8 mouse cellular contexts compared by ENCODE assay signal in the genomic region with DNA sequence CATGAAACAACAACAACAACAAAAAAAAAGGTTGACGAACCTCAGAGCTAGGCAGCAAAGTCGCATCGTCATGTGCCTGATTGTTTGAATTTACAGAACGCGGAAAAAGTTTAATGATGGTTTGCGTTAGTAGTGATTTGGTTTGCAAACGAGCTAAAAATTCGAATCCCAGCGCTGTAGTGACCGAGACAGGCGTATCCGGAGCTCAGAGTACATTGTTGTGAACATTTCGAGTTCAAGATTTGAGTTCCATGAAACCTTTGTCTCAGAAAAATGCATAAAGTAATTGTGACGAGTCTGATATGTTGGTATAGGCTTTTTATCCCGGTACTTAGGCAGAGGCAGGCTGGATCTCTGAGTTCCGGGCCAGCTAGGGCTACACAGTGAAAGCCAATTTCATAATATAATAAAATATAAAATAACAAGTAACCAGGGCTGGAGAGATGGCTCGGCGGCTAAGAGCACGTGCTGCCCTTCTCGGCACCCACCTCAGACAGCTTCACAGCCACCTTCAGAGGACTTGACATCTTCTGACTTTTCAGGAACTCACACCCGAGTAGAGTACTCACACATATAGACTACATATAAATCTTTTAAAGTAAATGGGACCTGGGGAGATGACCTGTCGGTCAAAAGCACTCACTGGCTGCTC. TPM values are rescaled to one million over a fixed set of nuclear protein-coding genes. Genes with fewer than 3 reads are reported as not detected.
DNase-seq lines count a peak whose midpoint lies in the region; ATAC-seq lines count a peak whose summit lies in the region.

No protein-coding gene starts in this region.

- peaks cover 49% of the 10 kb centered on the region for H3K4me1 ChIP-seq in erythroblast, embryonic 14.5 days (ENCODE audit: control insufficient read depth)
- H3K4me1 ChIP-seq in forebrain, embryonic 12.5 days = peaks cover 40% of the 10 kb centered on the region
- peaks cover 57% of the 10 kb centered on the region for H3K4me1 ChIP-seq in liver, embryonic 13.5 days (replicated peaks)

- peaks cover 34% of the 10 kb centered on the region for H3K36me3 ChIP-seq in erythroblast, embryonic 14.5 days (ENCODE audit: control insufficient read depth)
- no peaks in the 10 kb centered on the region for H3K36me3 ChIP-seq in forebrain, embryonic 12.5 days (replicated peaks)
- 0 out of 2 replicates have a peak, but pooled peaks cover 3% of the 10 kb centered on the region for H3K36me3 ChIP-seq in liver, embryonic 13.5 days

- H3K27ac ChIP-seq in forebrain, embryonic 12.5 days = peak overlapping the region; percentile 95
- peak overlapping the region; percentile 100 for H3K27ac ChIP-seq in liver, embryonic 13.5 days

- H3K27me3 ChIP-seq in erythroblast, embryonic 14.5 days (ENCODE audit: control insufficient read depth) = no peaks in the 10 kb centered on the region
- no peaks in the 10 kb centered on the region for H3K27me3 ChIP-seq in forebrain, embryonic 12.5 days
- H3K27me3 ChIP-seq in liver, embryonic 13.5 days = no peaks in the 10 kb centered on the region

- H3K9ac ChIP-seq in forebrain, embryonic 12.5 days = peak overlapping the region; percentile 68
- peak overlapping the region; percentile 97 for H3K9ac ChIP-seq in liver, embryonic 13.5 days

- H3K9me3 ChIP-seq in erythroblast, embryonic 14.5 days (ENCODE audit: control insufficient read depth, low read length) = no peaks in the 10 kb centered on the region
- no peaks in the 10 kb centered on the region for H3K9me3 ChIP-seq in forebrain, embryonic 12.5 days
- no peaks in the 10 kb centered on the region for H3K9me3 ChIP-seq in liver, embryonic 13.5 days (replicated peaks)

- DNase-seq in 3T3-L1 (ENCODE audit: low read depth, low spot score) = peak; percentile 37
- no peak for DNase-seq in liver, embryonic 13.5 days
- DNase-seq in adrenal gland, postnatal 25 days = no peak
- DNase-seq in yolk sac, embryonic 10.5 days (ENCODE audit: low spot score) = no peak

- 26% methylated on average over 22 of the region's 22 CpGs for WGBS in forebrain, embryonic 12.5 days
- 14% methylated on average over 22 of the region's 22 CpGs for WGBS in liver, embryonic 13.5 days (ENCODE audit: insufficient replicate concordance)

- H3K4me2 ChIP-seq in forebrain, embryonic 12.5 days = peak overlapping the region; percentile 86
- H3K4me2 ChIP-seq in liver, embryonic 13.5 days = peak overlapping the region; percentile 90

- no peak; the same call in 1 of the 2 replicates for ATAC-seq in erythroblast, adult 5-6 weeks (replicated peaks; ENCODE audit: low FRiP score, poor library complexity, severe bottlenecking)
- no peak for ATAC-seq in forebrain, embryonic 12.5 days (ENCODE audit: low FRiP score)
- ATAC-seq in liver, embryonic 13.5 days (ENCODE audit: low read depth) = no peak
- no peak for ATAC-seq in megakaryocyte progenitor cell, adult 5-6 weeks (replicated peaks; ENCODE audit: poor library complexity)

- peak overlapping the region; percentile 98 for H3K4me3 ChIP-seq in erythroblast, embryonic 14.5 days (replicated peaks)
- peak overlapping the region; percentile 100 for H3K4me3 ChIP-seq in forebrain, embryonic 12.5 days (replicated peaks)
- peak overlapping the region; percentile 100 for H3K4me3 ChIP-seq in liver, embryonic 13.5 days (replicated peaks)

RNA-seq across cellular contexts. Expression of a gene that starts 1.0 kb away (rescaled TPM):
- polyA plus RNA-seq in erythroblast, embryonic 14.5 days (2012) = 6.3 and 8.2 TPM in 2 replicates
- total RNA-seq in erythroblast, adult 5-6 weeks (2015; ENCODE audit: low replicate concordance) = 39.3 and 53.4 TPM in 2 replicates
- 78.6 and 121 TPM in 2 replicates for total RNA-seq in erythroblast, adult 5-6 weeks (2017; ENCODE audit: low replicate concordance)
- polyA plus RNA-seq in forebrain, embryonic 12.5 days (2016; fragmentation: Nextera tagmentation; extraction: Ambion mirVana) = 38.4 and 65.7 TPM in 2 replicates
- 10.7 and 13.6 TPM in 2 replicates for polyA plus RNA-seq in liver, embryonic 13.5 days (2015; fragmentation: Nextera tagmentation; extraction: Ambion mirVana)
- total RNA-seq in adrenal gland, postnatal 25 days (2021) = 111 TPM in 2 replicates
- total RNA-seq in megakaryocyte progenitor cell, adult 5-6 weeks (2015) = 76.4 and 79.6 TPM in 2 replicates
- 69.2 and 72.6 TPM in 2 replicates for total RNA-seq in megakaryocyte progenitor cell, adult 5-6 weeks (2017)

RNA-seq across cellular contexts. Expression of a gene that starts 19.6 kb away (rescaled TPM):
- 5.5 and 6.3 TPM in 2 replicates for polyA plus RNA-seq in erythroblast, embryonic 14.5 days (2012)
- total RNA-seq in erythroblast, adult 5-6 weeks (2015; ENCODE audit: low replicate concordance) = 10.6 and 14.4 TPM in 2 replicates
- 15.2 and 37.6 TPM in 2 replicates for total RNA-seq in erythroblast, adult 5-6 weeks (2017; ENCODE audit: low replicate concordance)
- polyA plus RNA-seq in forebrain, embryonic 12.5 days (2016; fragmentation: Nextera tagmentation; extraction: Ambion mirVana) = 59.1 and 61.6 TPM in 2 replicates
- polyA plus RNA-seq in liver, embryonic 13.5 days (2015; fragmentation: Nextera tagmentation; extraction: Ambion mirVana) = 25.3 and 25.7 TPM in 2 replicates
- total RNA-seq in adrenal gland, postnatal 25 days (2021) = 91.5 and 97.5 TPM in 2 replicates
- total RNA-seq in megakaryocyte progenitor cell, adult 5-6 weeks (2015) = 33.1 and 49.6 TPM in 2 replicates
- 61.1 and 74.1 TPM in 2 replicates for total RNA-seq in megakaryocyte progenitor cell, adult 5-6 weeks (2017)

RNA-seq across cellular contexts. Expression of a gene that starts 59.0 kb away (rescaled TPM):
- polyA plus RNA-seq in erythroblast, embryonic 14.5 days (2012) = 428 and 471 TPM in 2 replicates
- total RNA-seq in erythroblast, adult 5-6 weeks (2015; ENCODE audit: low replicate concordance) = 279 and 298 TPM in 2 replicates
- total RNA-seq in erythroblast, adult 5-6 weeks (2017; ENCODE audit: low replicate concordance) = 472 and 492 TPM in 2 replicates
- polyA plus RNA-seq in forebrain, embryonic 12.5 days (2016; fragmentation: Nextera tagmentation; extraction: Ambion mirVana) = 1,076 and 1,105 TPM in 2 replicates
- polyA plus RNA-seq in liver, embryonic 13.5 days (2015; fragmentation: Nextera tagmentation; extraction: Ambion mirVana) = 1,172 and 1,189 TPM in 2 replicates
- total RNA-seq in adrenal gland, postnatal 25 days (2021) = 560 and 633 TPM in 2 replicates
- total RNA-seq in megakaryocyte progenitor cell, adult 5-6 weeks (2015) = 1,201 and 1,251 TPM in 2 replicates
- 3,072 and 3,507 TPM in 2 replicates for total RNA-seq in megakaryocyte progenitor cell, adult 5-6 weeks (2017)
